8 mouse cellular contexts compared by ENCODE assay signal in the genomic region with DNA sequence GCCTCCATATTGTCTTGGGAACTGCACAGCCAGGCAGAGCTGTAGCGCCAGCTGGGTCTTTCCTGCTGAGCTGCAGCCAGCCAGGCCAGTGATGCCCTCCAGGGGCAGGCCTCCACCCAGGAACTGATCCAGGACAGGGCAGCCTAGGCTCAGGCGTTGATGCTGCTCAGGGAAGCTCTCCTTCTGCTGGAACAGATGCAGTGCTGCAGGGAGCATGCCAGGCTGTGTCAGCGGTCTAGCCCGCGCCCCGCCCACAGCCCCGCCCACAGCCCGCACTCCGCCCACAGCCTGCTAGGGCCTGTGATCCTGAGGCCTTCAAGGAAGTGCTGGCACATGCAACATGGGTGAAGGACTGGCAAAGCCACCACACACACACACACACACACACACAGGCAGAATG. TPM values are rescaled to one million over a fixed set of nuclear protein-coding genes. Genes with fewer than 3 reads are reported as not detected.
DNase-seq lines count a peak whose midpoint lies in the region; ATAC-seq lines count a peak whose summit lies in the region.

No protein-coding gene starts in this region.

- no peak overlapping the region for H3K4me3 ChIP-seq in intestine, embryonic 14.5 days (ENCODE audit: low read depth, low read length)
- H3K4me3 ChIP-seq in midbrain, embryonic 10.5 days: 0 out of 2 replicates have a peak overlapping the region, but pooled peaks have one; percentile 9

- H3K9me3 ChIP-seq in intestine, embryonic 14.5 days (ENCODE audit: control insufficient read depth, low read length): no peaks in the 10 kb centered on the region
- H3K9me3 ChIP-seq in midbrain, embryonic 10.5 days (replicated peaks): no peaks in the 10 kb centered on the region

- 6% methylated on average over 9 of the region's 9 CpGs for WGBS in intestine, embryonic 14.5 days
- WGBS in midbrain, embryonic 10.5 days: 4% methylated on average over 9 of the region's 9 CpGs

- peak overlapping the region; percentile 45 for H3K27ac ChIP-seq in intestine, embryonic 14.5 days (ENCODE audit: low read depth)
- H3K27ac ChIP-seq in midbrain, embryonic 10.5 days (replicated peaks): peak overlapping the region; percentile 38; the same call in 1 of the 2 replicates

- peaks cover 16% of the 10 kb centered on the region for H3K4me1 ChIP-seq in intestine, embryonic 14.5 days (replicated peaks; ENCODE audit: control insufficient read depth, insufficient read depth, low read length)
- peaks cover 35% of the 10 kb centered on the region for H3K4me1 ChIP-seq in midbrain, embryonic 10.5 days

- no peak overlapping the region for H3K4me2 ChIP-seq in intestine, embryonic 14.5 days (ENCODE audit: low read length)

- H3K9ac ChIP-seq in intestine, embryonic 14.5 days (ENCODE audit: low read length): 0 out of 2 replicates have a peak overlapping the region, but pooled peaks have one; percentile 3

- intact Hi-C loops in left cerebral cortex, postnatal 36 days (cut with DNase I): no loop called here

- H3K36me3 ChIP-seq in intestine, embryonic 14.5 days (ENCODE audit: control insufficient read depth, insufficient read depth, low read length): peaks cover 48% of the 10 kb centered on the region
- peaks cover 65% of the 10 kb centered on the region for H3K36me3 ChIP-seq in midbrain, embryonic 10.5 days

- ATAC-seq in intestine, embryonic 14.5 days (replicated peaks; ENCODE audit: low FRiP score, low TSS enrichment, low read depth): peak; percentile 8
- ATAC-seq in activated CD4-positive, CD25-positive, alpha-beta regulatory T cell, adult 4 months: no peak

- no peaks in the 10 kb centered on the region for H3K27me3 ChIP-seq in intestine, embryonic 14.5 days (replicated peaks; ENCODE audit: control insufficient read depth, insufficient read depth, low read length)
- H3K27me3 ChIP-seq in midbrain, embryonic 10.5 days (ENCODE audit: low read depth, poor library complexity, severe bottlenecking): no peaks in the 10 kb centered on the region

- peak; percentile 72 for DNase-seq in adrenal gland, adult 8-10 months
- DNase-seq in embryo, embryonic 11 days: peak; percentile 79
- peak; percentile 90 for DNase-seq in gastrocnemius, postnatal 25 days
- peak; percentile 86 for DNase-seq in intestine, embryonic 14.5 days (ENCODE audit: low spot score)
- peak; percentile 64 to 65 for DNase-seq in left cerebral cortex, postnatal 36 days (ENCODE audit: low spot score in 2 of 2)
- DNase-seq in midbrain, embryonic 10.5 days (ENCODE audit: low spot score): peak; percentile 80
- peak; percentile 68 for DNase-seq in right cerebral cortex, postnatal 4 days

RNA-seq across cellular contexts. Expression of gene Xrcc3, which starts 3.9 kb away (rescaled TPM):
- total RNA-seq in adrenal gland, adult 8-10 months (2022): 10 to 100 TPM; 17.5 to 22.1 (median 19.4) TPM
- under 1 TPM; 0.15 to 0.24 TPM for total RNA-seq in gastrocnemius, postnatal 25 days (2021)
- polyA plus RNA-seq in intestine, embryonic 14.5 days (2014; fragmentation: Nextera tagmentation; extraction: Ambion mirVana): 14.6 and 16.3 TPM in 2 replicates
- total RNA-seq in left cerebral cortex, postnatal 36 days (2021): 1 to 10 TPM; 4.6 TPM
- 16.7 and 18.2 TPM in 2 replicates for polyA plus RNA-seq in midbrain, embryonic 10.5 days (2016; fragmentation: Nextera tagmentation; extraction: Ambion mirVana)
- 1 to 10 TPM; 4.0 to 5.6 TPM for polyA plus RNA-seq in activated CD4-positive, CD25-positive, alpha-beta regulatory T cell, adult 4 months (2017; shearing (Covaris generic))

RNA-seq across cellular contexts. Expression of gene Zfyve21, which starts 4.2 kb away (rescaled TPM):
- 100 to 1,000 TPM; 113 to 145 (median 123) TPM for total RNA-seq in adrenal gland, adult 8-10 months (2022)
- 10 to 100 TPM; 13.0 to 15.0 TPM for total RNA-seq in gastrocnemius, postnatal 25 days (2021)
- 160 and 164 TPM in 2 replicates for polyA plus RNA-seq in intestine, embryonic 14.5 days (2014; fragmentation: Nextera tagmentation; extraction: Ambion mirVana)
- 10 to 100 TPM; 22.8 to 23.1 TPM for total RNA-seq in left cerebral cortex, postnatal 36 days (2021)
- polyA plus RNA-seq in midbrain, embryonic 10.5 days (2016; fragmentation: Nextera tagmentation; extraction: Ambion mirVana): 75.3 and 79.2 TPM in 2 replicates
- 1 to 10 TPM; 3.4 to 3.5 TPM for polyA plus RNA-seq in activated CD4-positive, CD25-positive, alpha-beta regulatory T cell, adult 4 months (2017; shearing (Covaris generic))

RNA-seq across cellular contexts. Expression of gene Klc1, which starts 51.1 kb away (rescaled TPM):
- total RNA-seq in adrenal gland, adult 8-10 months (2022): 100 to 1,000 TPM in 2 of 4 experiments, 10 to 100 TPM in 2; 87.5 to 137 (median 109) TPM
- 10 to 100 TPM; 59.9 to 68.0 TPM for total RNA-seq in gastrocnemius, postnatal 25 days (2021)
- polyA plus RNA-seq in intestine, embryonic 14.5 days (2014; fragmentation: Nextera tagmentation; extraction: Ambion mirVana): 109 and 121 TPM in 2 replicates
- 100 to 1,000 TPM; 783 to 837 TPM for total RNA-seq in left cerebral cortex, postnatal 36 days (2021)
- 189 and 265 TPM in 2 replicates for polyA plus RNA-seq in midbrain, embryonic 10.5 days (2016; fragmentation: Nextera tagmentation; extraction: Ambion mirVana)
- 10 to 100 TPM; 14.7 to 17.6 TPM for polyA plus RNA-seq in activated CD4-positive, CD25-positive, alpha-beta regulatory T cell, adult 4 months (2017; shearing (Covaris generic))

Comparison
In these comparisons a context has a peak if more than half of its experiments do, and no peak if none do; other contexts are left out.
1. RNA of gene Xrcc3, which starts 3.9 kb away (total RNA-seq): 17.5 to 22.1 TPM in adrenal gland, adult 8-10 months and 4.6 TPM in left cerebral cortex, postnatal 36 days; 0.15 to 0.24 TPM in gastrocnemius, postnatal 25 days; every median in the first group is over 4 times any median in the second.
2. RNA of gene Zfyve21, which starts 4.2 kb away (total RNA-seq): 113 to 145 TPM in adrenal gland, adult 8-10 months; 22.8 to 23.1 TPM in left cerebral cortex, postnatal 36 days and 13.0 to 15.0 TPM in gastrocnemius, postnatal 25 days; every median in the first group is over 4 times any median in the second.
3. RNA of gene Klc1, which starts 51.1 kb away (total RNA-seq): 783 to 837 TPM in left cerebral cortex, postnatal 36 days; 87.5 to 137 TPM in adrenal gland, adult 8-10 months and 59.9 to 68.0 TPM in gastrocnemius, postnatal 25 days; every median in the first group is over 4 times any median in the second.
4. Peak in every context shown above with its lines, with median percentiles within 50 percentile points of each other: DNase-seq.